30 mouse cellular contexts compared by ENCODE assay signal in the genomic region with DNA sequence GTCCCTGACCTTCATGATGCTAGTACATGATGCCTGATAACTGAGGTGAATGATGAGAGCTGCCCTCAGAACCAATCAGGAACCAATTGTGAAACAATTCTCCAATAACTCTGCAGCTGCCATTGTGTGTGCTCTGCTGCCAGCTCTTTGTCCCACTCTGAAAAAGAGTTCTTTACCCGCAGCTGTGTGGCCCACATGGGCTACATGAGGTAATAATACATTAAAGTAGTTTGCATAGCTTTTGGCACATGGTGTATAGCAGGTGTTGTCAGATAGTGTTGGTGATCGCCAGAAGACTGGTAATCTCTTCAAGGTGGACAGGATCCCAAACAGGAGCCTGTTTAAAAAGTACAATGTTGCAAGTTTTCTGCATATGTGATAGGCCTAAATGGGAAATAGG.
DNase-seq lines count a peak whose midpoint lies in the region; ATAC-seq lines count a peak whose summit lies in the region.
"Had no signal": no experiment of that assay in that cellular context is flagged by ENCODE, and none has a peak within 500 bp of the region (broad histone marks: within the 10 kb centered on the region; RNA-seq: fewer than 3 reads in every experiment).

No protein-coding gene starts in this region.

- no peaks in the 10 kb centered on the region for H3K9me3 ChIP-seq in forebrain, embryonic 14.5 days (replicated peaks; ENCODE audit: control insufficient read depth, low read length)
- H3K9me3 ChIP-seq in forebrain, embryonic 11.5 days (ENCODE audit: control insufficient read depth, low read length): no peaks in the 10 kb centered on the region
- H3K9me3 ChIP-seq: embryonic facial prominence, embryonic 12.5 days; hindbrain, embryonic 13.5 days; limb, embryonic 10.5 days; limb, embryonic 15.5 days; liver, embryonic 13.5 days; megakaryocyte, embryonic 14.5 days had no signal

- H3K4me3 ChIP-seq in forebrain, embryonic 14.5 days (ENCODE audit: low read depth, low read length): no peak overlapping the region
- no peak overlapping the region for H3K4me3 ChIP-seq in forebrain, embryonic 11.5 days (ENCODE audit: low read depth, low read length)
- H3K4me3 ChIP-seq: embryonic facial prominence, embryonic 12.5 days; hindbrain, embryonic 13.5 days; limb, embryonic 10.5 days; limb, embryonic 15.5 days; liver, embryonic 13.5 days; megakaryocyte, embryonic 14.5 days had no signal

- no peak for DNase-seq in cerebellum, adult 11-12 months
- peak; percentile 43 for DNase-seq in forebrain, embryonic 14.5 days (ENCODE audit: low spot score)
- DNase-seq in forebrain, embryonic 11.5 days (ENCODE audit: low spot score): no peak
- peak; percentile 28 for DNase-seq in layer of hippocampus, adult 9-11 months
- DNase-seq in layer of hippocampus, adult 11-12 months (ENCODE audit: low spot score): no peak
- peak; percentile 31 for DNase-seq in brain, adult 2 months (ENCODE audit: low read depth, low spot score)
- DNase-seq in adrenal gland, postnatal 10 days: no peak
- DNase-seq: adrenal gland, adult 2 months; cerebellum, postnatal 36 days; embryo, embryonic 11 days; gastrocnemius, postnatal 14 days; heart, postnatal 36 days; kidney, adult 9 months; kidney, postnatal 10 days; liver, embryonic 13.5 days; lung, adult 18-20 months; lung, postnatal 4 days; midbrain, embryonic 14.5 days; thymus, postnatal 4 days had no signal

- H3K27ac ChIP-seq in forebrain, embryonic 14.5 days (ENCODE audit: low read depth, low read length): no peak overlapping the region
- H3K27ac ChIP-seq in forebrain, embryonic 11.5 days (ENCODE audit: low read depth, low read length): no peak overlapping the region
- H3K27ac ChIP-seq: embryonic facial prominence, embryonic 12.5 days; hindbrain, embryonic 13.5 days; limb, embryonic 10.5 days; limb, embryonic 15.5 days; liver, embryonic 13.5 days had no signal

- 0 out of 2 replicates have a peak, but pooled peaks have one; percentile 45 for ATAC-seq in cerebellum, adult (ENCODE audit: insufficient number of reproducible peaks, low FRiP score, low TSS enrichment)
- ATAC-seq in forebrain, embryonic 14.5 days: peak; percentile 86
- no peak for ATAC-seq in forebrain, embryonic 11.5 days (replicated peaks; ENCODE audit: low FRiP score)
- ATAC-seq: activated CD4-positive, CD25-positive, alpha-beta regulatory T cell, adult 4 months; intestine, postnatal 0 days; lung, postnatal 0 days had no signal

- H3K36me3 ChIP-seq in forebrain, embryonic 14.5 days (ENCODE audit: control insufficient read depth, insufficient read depth, low read length): no peaks in the 10 kb centered on the region
- no peaks in the 10 kb centered on the region for H3K36me3 ChIP-seq in forebrain, embryonic 11.5 days (ENCODE audit: control insufficient read depth, insufficient read depth, low read length)
- H3K36me3 ChIP-seq: embryonic facial prominence, embryonic 12.5 days; hindbrain, embryonic 13.5 days; limb, embryonic 10.5 days; limb, embryonic 15.5 days; liver, embryonic 13.5 days had no signal

- no peaks in the 10 kb centered on the region for H3K27me3 ChIP-seq in forebrain, embryonic 14.5 days (replicated peaks; ENCODE audit: control insufficient read depth, insufficient read depth, low read length)
- no peaks in the 10 kb centered on the region for H3K27me3 ChIP-seq in forebrain, embryonic 11.5 days (ENCODE audit: control insufficient read depth, insufficient read depth, low read length)
- H3K27me3 ChIP-seq: CH12.LX; embryonic facial prominence, embryonic 12.5 days; hindbrain, embryonic 13.5 days; limb, embryonic 15.5 days; liver, embryonic 13.5 days; megakaryocyte, embryonic 14.5 days had no signal

- WGBS in forebrain, embryonic 14.5 days: 24% methylated on average over 2 of the region's 2 CpGs
- WGBS in forebrain, embryonic 11.5 days: 65% methylated on average over 2 of the region's 2 CpGs

- no peak overlapping the region for H3K9ac ChIP-seq in forebrain, embryonic 14.5 days (ENCODE audit: low read length)
- no peak overlapping the region for H3K9ac ChIP-seq in forebrain, embryonic 11.5 days (ENCODE audit: low read length)
- H3K9ac ChIP-seq: embryonic facial prominence, embryonic 12.5 days; hindbrain, embryonic 13.5 days; limb, embryonic 15.5 days; liver, embryonic 13.5 days had no signal

- H3K4me1 ChIP-seq in forebrain, embryonic 14.5 days (ENCODE audit: control insufficient read depth, insufficient read depth, low read length): no peaks in the 10 kb centered on the region
- H3K4me1 ChIP-seq in forebrain, embryonic 11.5 days (replicated peaks; ENCODE audit: control insufficient read depth, insufficient read depth, low read length): no peaks in the 10 kb centered on the region
- H3K4me1 ChIP-seq: embryonic facial prominence, embryonic 12.5 days; hindbrain, embryonic 13.5 days; limb, embryonic 10.5 days; limb, embryonic 15.5 days; liver, embryonic 13.5 days; megakaryocyte, embryonic 14.5 days had no signal

- no peak overlapping the region for H3K4me2 ChIP-seq in forebrain, embryonic 14.5 days (ENCODE audit: low read length)
- H3K4me2 ChIP-seq in forebrain, embryonic 11.5 days (ENCODE audit: low read depth, low read length, severe bottlenecking): no peak overlapping the region
- H3K4me2 ChIP-seq: embryonic facial prominence, embryonic 12.5 days; heart, embryonic 11.5 days; hindbrain, embryonic 13.5 days; limb, embryonic 15.5 days; liver, embryonic 13.5 days had no signal

Comparison
In these comparisons a context has a peak if more than half of its experiments do, and no peak if none do; other contexts are left out.
1. DNase-seq: peak in forebrain, embryonic 14.5 days (single experiment), layer of hippocampus, adult 9-11 months (single experiment) and brain, adult 2 months (single experiment); none in cerebellum, adult 11-12 months (single experiment), forebrain, embryonic 11.5 days (single experiment), layer of hippocampus, adult 11-12 months (single experiment) and adrenal gland, postnatal 10 days (single experiment).